Mouse (Mus musculus): Measurements from ENCODE around the gene Vps26a. TPM values are rescaled to one million over a fixed set of nuclear protein-coding genes. Genes with fewer than 3 reads are reported as not detected.

Vps26a gene
- total RNA-seq (2021): 10 to 100 TPM; 45.3 to 48.0 TPM
- long read RNA-seq, experiment 1, transcript Vps26a-202 (9 exons, 2,597 nt): major isoform, 52 of 64 reads
- long read RNA-seq, experiment 1, partial matches to known transcripts: 3 of 64 reads
- long read RNA-seq, experiment 1, other reads (novel, unspliced or antisense): 8 of 64 reads
- long read RNA-seq, experiment 2, transcript Vps26a-202 (9 exons, 2,597 nt): major isoform, 85 of 110 reads
- long read RNA-seq, experiment 2, partial matches to known transcripts: 2 of 110 reads
- long read RNA-seq, experiment 2, other reads (novel, unspliced or antisense): 19 of 110 reads

- DNase-seq (ENCODE audit: low spot score in 2 of 2): peak; percentile 99
- TF ChIP-seq CTCF (conservative IDR thresholded peaks at IDR 0.05): no peak
- H3K27ac ChIP-seq: peak within 1 kb of the TSS; percentile 88
Observed at GRCm38 (mm10) chr10:62486618-62487415, at the start of gene Vps26a. Gene Vps26a, minus strand, starts transcription at chr10:62486805.

GRCm38 (mm10) chr10:62534509-62534908 is 47.9 kb upstream of the Vps26a start:
- Histone ChIP-seq H3K27ac (no peak overlapping the region), H3K4me3 (no peak overlapping the region)
- no peak for TF ChIP-seq CTCF (conservative IDR thresholded peaks at IDR 0.05)
- DNase-seq (ENCODE audit: low spot score in 2 of 2): no peak

More at GRCm38 (mm10) chr10:62486618-62487415, at the start of gene Vps26a:
- H3K4me3 ChIP-seq: peak within 1 kb of the TSS; percentile 96

- H3K4me3 ChIP-seq: no peak overlapping the region
- no peak overlapping the region for H3K27ac ChIP-seq
- TF ChIP-seq CTCF (conservative IDR thresholded peaks at IDR 0.05): no peak
- DNase-seq (ENCODE audit: low spot score in 2 of 2): no peak
Observed at GRCm38 (mm10) chr10:62532832-62533231, 46.2 kb upstream of the Vps26a start.

GRCm38 (mm10) chr10:62530183-62530582 is 43.6 kb upstream of the Vps26a start:
- no peak for TF ChIP-seq CTCF (conservative IDR thresholded peaks at IDR 0.05)
- no peak for DNase-seq (ENCODE audit: low spot score in 2 of 2)
- Histone ChIP-seq H3K4me3 (no peak overlapping the region), H3K27ac (no peak overlapping the region)

- H3K4me3 ChIP-seq: no peak within 1 kb of the TSS
- no peak for TF ChIP-seq CTCF (conservative IDR thresholded peaks at IDR 0.05)
- no peak for DNase-seq (ENCODE audit: low spot score in 2 of 2)
- no peak within 1 kb of the TSS for H3K27ac ChIP-seq
Observed at GRCm38 (mm10) chr10:62527351-62527750, 40.7 kb upstream of the Vps26a start, which contains the start of gene Srgn. Gene Srgn, minus strand, starts transcription at chr10:62527451.

- H3K4me3 ChIP-seq: no peak overlapping the region
- no peak overlapping the region for H3K27ac ChIP-seq
- TF ChIP-seq CTCF (conservative IDR thresholded peaks at IDR 0.05): no peak
- DNase-seq (ENCODE audit: low spot score in 2 of 2): no peak
Observed at GRCm38 (mm10) chr10:62522346-62522950, 35.8 kb upstream of the Vps26a start.

GRCm38 (mm10) chr10:62521763-62522162 is 35.2 kb upstream of the Vps26a start:
- no peak for DNase-seq (ENCODE audit: low spot score in 2 of 2)
- Histone ChIP-seq H3K27ac (no peak overlapping the region), H3K4me3 (no peak overlapping the region)
- no peak for TF ChIP-seq CTCF (conservative IDR thresholded peaks at IDR 0.05)

GRCm38 (mm10) chr10:62520911-62521310 is 34.3 kb upstream of the Vps26a start:
- TF ChIP-seq CTCF (conservative IDR thresholded peaks at IDR 0.05): no peak
- no peak overlapping the region for H3K4me3 ChIP-seq
- no peak for DNase-seq (ENCODE audit: low spot score in 2 of 2)
- no peak overlapping the region for H3K27ac ChIP-seq

GRCm38 (mm10) chr10:62517511-62517910 is 30.9 kb upstream of the Vps26a start:
- Histone ChIP-seq H3K4me3 (no peak overlapping the region), H3K27ac (no peak overlapping the region)
- DNase-seq (ENCODE audit: low spot score in 2 of 2): no peak
- no peak for TF ChIP-seq CTCF (conservative IDR thresholded peaks at IDR 0.05)

GRCm38 (mm10) chr10:62512855-62513254 is 26.2 kb upstream of the Vps26a start:
- no peak overlapping the region for H3K27ac ChIP-seq
- no peak overlapping the region for H3K4me3 ChIP-seq
- TF ChIP-seq CTCF (conservative IDR thresholded peaks at IDR 0.05): no peak
- no peak for DNase-seq (ENCODE audit: low spot score in 2 of 2)

- Histone ChIP-seq H3K27ac (no peak overlapping the region), H3K4me3 (no peak overlapping the region)
- DNase-seq (ENCODE audit: low spot score in 2 of 2): no peak
- TF ChIP-seq CTCF (conservative IDR thresholded peaks at IDR 0.05): no peak
Observed at GRCm38 (mm10) chr10:62511528-62511927, 24.9 kb upstream of the Vps26a start.

- no peak overlapping the region for H3K4me3 ChIP-seq
- DNase-seq (ENCODE audit: low spot score in 2 of 2): no peak
- no peak for TF ChIP-seq CTCF (conservative IDR thresholded peaks at IDR 0.05)
- peak overlapping the region; percentile 71 for H3K27ac ChIP-seq
Observed at GRCm38 (mm10) chr10:62509032-62509656, 22.5 kb upstream of the Vps26a start.

GRCm38 (mm10) chr10:62508459-62508858 is 21.9 kb upstream of the Vps26a start:
- TF ChIP-seq CTCF (conservative IDR thresholded peaks at IDR 0.05): no peak
- DNase-seq (ENCODE audit: low spot score in 2 of 2): no peak
- Histone ChIP-seq H3K4me3 (peak overlapping the region; percentile 51), H3K27ac (peak overlapping the region; percentile 71)
